Mouse (Mus musculus): ENCODE measurements around the gene Msx3. TPM values are rescaled to one million over a fixed set of nuclear protein-coding genes. Genes with fewer than 3 reads are reported as not detected.

Gene Msx3
- polyA plus RNA-seq (2014; fragmentation: Nextera tagmentation; extraction: Ambion mirVana), result 0.93 and 1.2 TPM in 2 replicates

DNA sequence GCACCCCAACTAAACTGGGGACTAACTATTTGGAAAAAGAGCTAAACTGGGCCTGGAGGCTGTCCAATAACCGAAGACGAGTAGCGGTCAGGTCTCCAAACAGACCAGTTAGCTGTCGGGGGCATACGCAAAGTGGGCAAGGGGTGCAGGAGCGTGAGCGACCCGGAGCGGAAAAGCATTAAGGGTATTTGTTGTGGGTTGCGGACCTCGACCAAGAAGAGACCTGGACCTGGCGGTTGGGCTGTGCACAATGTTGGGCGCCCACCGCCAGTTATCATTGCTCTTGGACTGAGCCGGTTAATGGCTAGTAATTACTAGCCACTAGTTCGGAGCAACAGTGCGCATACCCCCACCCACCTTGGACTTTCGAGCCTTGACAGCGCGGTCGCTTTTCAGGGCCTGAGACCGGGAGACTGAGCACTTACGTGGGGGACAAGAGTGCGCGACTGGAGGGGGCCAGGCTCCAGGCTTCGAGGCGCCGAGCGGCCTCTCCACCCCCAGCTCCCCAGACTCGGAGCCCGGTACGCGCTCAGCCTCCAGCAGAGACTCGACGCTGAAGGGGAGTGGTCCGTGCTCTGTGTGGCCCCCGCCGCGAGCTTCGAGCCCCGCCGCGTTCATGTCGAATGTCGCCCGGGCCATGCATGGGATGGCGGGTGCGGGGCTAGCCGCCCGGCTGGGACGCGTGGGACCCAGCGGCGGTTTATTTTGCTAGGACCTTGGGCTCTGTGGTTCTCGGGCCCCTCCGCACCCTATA is at the start of gene Msx3:
TSS of gene Msx3 (minus strand) at position 729 of the 754 bp plus-strand sequence.
- Histone ChIP-seq H3K9me3 (replicated peaks; ENCODE audit: control insufficient read depth, low read length) (no peaks in the 10 kb centered on the region), H3K4me3 (ENCODE audit: low read depth, low read length) (peak within 1 kb of the TSS; percentile 33), H3K36me3 (ENCODE audit: control insufficient read depth, insufficient read depth, low read length) (no peaks in the 10 kb centered on the region), H3K27ac (ENCODE audit: low read depth, low read length) (no peak within 1 kb of the TSS), H3K27me3 (replicated peaks; ENCODE audit: control insufficient read depth, insufficient read depth, low read length) (peaks cover 84% of the 10 kb centered on the region), H3K4me1 (ENCODE audit: control insufficient read depth, insufficient read depth, low read length) (peaks cover 15% of the 10 kb centered on the region), H3K9ac (ENCODE audit: low read length) (peak within 1 kb of the TSS; percentile 43), H3K4me2 (ENCODE audit: low read length) (peak within 1 kb of the TSS; percentile 65)
- under 1% methylated on average over 56 of the region's 56 CpGs for WGBS
- no peak for DNase-seq (ENCODE audit: low spot score)
- ATAC-seq, result peak; percentile 2

DNA sequence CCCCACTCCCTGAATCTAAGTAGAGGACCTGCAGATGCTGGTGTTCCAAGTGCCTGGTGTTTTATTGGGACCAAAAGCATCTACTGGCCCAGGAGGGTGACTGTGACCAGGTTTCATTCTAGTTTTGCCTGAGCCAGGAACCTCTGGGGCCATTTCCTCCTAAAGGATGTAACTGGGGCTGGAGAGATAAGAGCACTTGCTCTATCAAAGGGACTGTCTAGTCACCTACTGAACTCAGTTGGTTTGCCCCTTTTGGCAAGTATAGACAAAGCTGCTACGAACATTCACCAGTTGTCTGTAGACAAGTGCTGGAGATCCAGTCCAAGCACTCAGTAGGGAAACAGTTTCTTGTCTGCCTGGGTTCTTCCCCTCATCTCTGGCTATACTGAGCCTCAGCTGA is 49.6 kb upstream of the Msx3 start:
- H3K4me2 ChIP-seq (ENCODE audit: low read length), result no peak overlapping the region
- H3K9me3 ChIP-seq (replicated peaks; ENCODE audit: control insufficient read depth, low read length), result no peaks in the 10 kb centered on the region
- no peak overlapping the region for H3K27ac ChIP-seq (ENCODE audit: low read depth, low read length)
- H3K4me3 ChIP-seq (ENCODE audit: low read depth, low read length), result no peak overlapping the region
- no peak overlapping the region for H3K9ac ChIP-seq (ENCODE audit: low read length)
- no peak for ATAC-seq
- H3K36me3 ChIP-seq (ENCODE audit: control insufficient read depth, insufficient read depth, low read length), result no peaks in the 10 kb centered on the region
- no peaks in the 10 kb centered on the region for H3K27me3 ChIP-seq (replicated peaks; ENCODE audit: control insufficient read depth, insufficient read depth, low read length)
- no peak for DNase-seq (ENCODE audit: low spot score)
- WGBS, result 92% methylated on average over 1 of the region's 1 CpGs
- H3K4me1 ChIP-seq (ENCODE audit: control insufficient read depth, insufficient read depth, low read length), result no peaks in the 10 kb centered on the region

DNA sequence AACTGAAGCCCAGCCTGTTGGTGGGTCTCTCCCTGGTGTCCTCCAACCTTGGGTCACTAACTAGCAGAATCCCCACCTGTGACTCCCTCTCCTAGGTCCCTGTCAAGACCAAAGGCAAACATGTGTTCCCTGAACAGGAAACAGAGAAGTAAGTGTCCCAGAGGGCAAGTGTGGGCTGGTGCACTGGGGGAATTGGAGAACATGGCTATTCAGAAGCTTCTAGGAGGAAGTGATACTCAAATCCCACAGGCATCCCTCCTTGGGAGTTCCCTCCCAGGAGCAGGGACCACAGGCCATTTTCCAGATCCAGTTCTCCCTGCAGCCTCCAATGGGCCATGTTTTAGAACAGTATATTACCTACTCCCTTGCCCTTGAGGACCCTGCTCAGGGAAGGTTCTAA is 47.2 kb upstream of the Msx3 start:
- H3K27ac ChIP-seq (ENCODE audit: low read depth, low read length), result no peak overlapping the region
- no peaks in the 10 kb centered on the region for H3K4me1 ChIP-seq (ENCODE audit: control insufficient read depth, insufficient read depth, low read length)
- H3K27me3 ChIP-seq (replicated peaks; ENCODE audit: control insufficient read depth, insufficient read depth, low read length), result no peaks in the 10 kb centered on the region
- no peaks in the 10 kb centered on the region for H3K36me3 ChIP-seq (ENCODE audit: control insufficient read depth, insufficient read depth, low read length)
- H3K4me3 ChIP-seq (ENCODE audit: low read depth, low read length), result no peak overlapping the region
- no peak overlapping the region for H3K9ac ChIP-seq (ENCODE audit: low read length)
- H3K9me3 ChIP-seq (replicated peaks; ENCODE audit: control insufficient read depth, low read length), result no peaks in the 10 kb centered on the region
- ATAC-seq (no peak), DNase-seq (ENCODE audit: low spot score) (no peak)
- no peak overlapping the region for H3K4me2 ChIP-seq (ENCODE audit: low read length)

DNA sequence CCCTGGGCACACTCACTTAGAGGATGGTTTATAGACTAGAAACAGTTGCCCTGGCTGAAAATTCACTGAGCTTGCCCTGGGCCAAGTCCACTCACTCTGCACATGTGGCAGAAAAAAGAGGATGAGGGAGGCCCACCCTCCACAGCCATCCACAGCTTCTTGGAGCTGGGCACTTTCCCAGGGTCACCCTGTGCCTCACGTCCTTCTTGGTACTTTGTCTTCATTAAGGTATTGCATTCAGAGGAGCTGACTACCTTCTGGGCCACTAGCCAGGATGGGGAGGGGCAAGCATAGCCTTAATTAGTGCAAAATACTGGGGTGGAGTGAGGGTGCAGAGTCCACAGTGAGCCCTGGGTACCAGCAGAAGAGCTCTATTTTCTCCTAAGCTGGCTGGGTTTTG is 46.7 kb upstream of the Msx3 start:
- Histone ChIP-seq H3K36me3 (ENCODE audit: control insufficient read depth, insufficient read depth, low read length) (no peaks in the 10 kb centered on the region), H3K4me3 (ENCODE audit: low read depth, low read length) (no peak overlapping the region), H3K9me3 (replicated peaks; ENCODE audit: control insufficient read depth, low read length) (no peaks in the 10 kb centered on the region), H3K4me1 (ENCODE audit: control insufficient read depth, insufficient read depth, low read length) (no peaks in the 10 kb centered on the region), H3K27ac (ENCODE audit: low read depth, low read length) (no peak overlapping the region), H3K9ac (ENCODE audit: low read length) (no peak overlapping the region), H3K4me2 (ENCODE audit: low read length) (no peak overlapping the region), H3K27me3 (replicated peaks; ENCODE audit: control insufficient read depth, insufficient read depth, low read length) (no peaks in the 10 kb centered on the region)
- ATAC-seq, result no peak
- DNase-seq (ENCODE audit: low spot score), result no peak
- 21% methylated on average over 1 of the region's 1 CpGs for WGBS

DNA sequence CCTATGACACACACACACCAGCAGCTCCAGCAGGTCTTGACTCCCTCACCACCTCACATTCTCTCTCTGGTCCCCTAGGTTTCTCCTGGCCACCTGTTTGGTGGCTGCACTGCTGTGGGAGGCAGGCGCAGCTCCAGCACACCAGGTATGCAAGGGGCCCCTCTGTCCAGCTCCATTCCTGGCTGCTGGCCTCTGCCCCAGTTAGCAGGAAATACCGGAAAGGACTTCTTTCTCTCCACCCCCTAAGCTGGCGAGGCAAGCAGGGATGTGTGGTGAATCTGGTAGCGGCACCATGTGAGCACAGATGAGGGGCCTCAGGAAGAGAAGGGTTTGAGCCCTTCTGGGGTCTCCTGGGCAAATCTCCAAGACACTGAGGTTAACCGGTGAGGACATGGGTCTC is 46.1 kb upstream of the Msx3 start:
- DNase-seq (ENCODE audit: low spot score) (no peak), ATAC-seq (no peak)
- Histone ChIP-seq H3K9me3 (replicated peaks; ENCODE audit: control insufficient read depth, low read length) (no peaks in the 10 kb centered on the region), H3K4me3 (ENCODE audit: low read depth, low read length) (no peak overlapping the region), H3K36me3 (ENCODE audit: control insufficient read depth, insufficient read depth, low read length) (no peaks in the 10 kb centered on the region), H3K4me1 (ENCODE audit: control insufficient read depth, insufficient read depth, low read length) (no peaks in the 10 kb centered on the region), H3K27me3 (replicated peaks; ENCODE audit: control insufficient read depth, insufficient read depth, low read length) (no peaks in the 10 kb centered on the region), H3K9ac (ENCODE audit: low read length) (no peak overlapping the region), H3K27ac (ENCODE audit: low read depth, low read length) (no peak overlapping the region), H3K4me2 (ENCODE audit: low read length) (no peak overlapping the region)
- 73% methylated on average over 5 of the region's 5 CpGs for WGBS

DNA sequence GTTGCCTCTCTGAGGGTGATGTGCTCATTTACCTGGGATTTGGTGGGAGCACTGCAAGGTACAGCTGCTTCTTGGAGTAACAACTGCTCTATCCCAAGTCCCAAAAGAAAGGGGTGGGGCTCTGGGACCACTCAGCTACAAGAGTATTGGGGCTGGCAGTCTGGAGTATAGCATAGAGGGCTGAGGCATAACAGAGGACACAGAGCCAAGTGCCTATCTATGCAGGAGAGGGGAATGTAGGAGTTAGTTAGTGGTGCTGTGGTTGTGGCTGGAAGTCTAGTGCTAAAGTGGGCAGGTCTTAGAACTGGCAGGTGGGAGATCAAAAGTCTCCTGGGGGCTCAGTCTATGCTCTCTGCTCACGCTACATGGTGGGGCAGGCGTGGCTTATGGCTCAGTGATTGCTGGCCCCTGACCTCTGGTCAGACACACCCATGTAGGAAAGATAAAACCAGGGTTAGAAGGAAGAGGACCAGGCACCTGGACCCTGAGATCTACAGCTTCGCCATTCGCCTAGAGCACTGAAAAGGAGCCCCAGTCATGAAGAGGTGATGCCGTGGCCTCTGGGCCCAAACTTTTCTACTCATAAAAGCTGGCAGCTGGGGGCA is 44.1 kb upstream of the Msx3 start, which contains the start of gene Prap1:
TSS of gene Prap1 (plus strand) at position 472 of the 605 bp plus-strand sequence.
- 68% methylated on average over 5 of the region's 5 CpGs for WGBS
- Histone ChIP-seq H3K27ac (ENCODE audit: low read depth, low read length) (no peak within 1 kb of the TSS), H3K9ac (ENCODE audit: low read length) (no peak within 1 kb of the TSS), H3K9me3 (replicated peaks; ENCODE audit: control insufficient read depth, low read length) (no peaks in the 10 kb centered on the region), H3K36me3 (ENCODE audit: control insufficient read depth, insufficient read depth, low read length) (no peaks in the 10 kb centered on the region), H3K4me2 (ENCODE audit: low read length) (no peak within 1 kb of the TSS), H3K4me1 (ENCODE audit: control insufficient read depth, insufficient read depth, low read length) (no peaks in the 10 kb centered on the region), H3K4me3 (ENCODE audit: low read depth, low read length) (no peak within 1 kb of the TSS), H3K27me3 (replicated peaks; ENCODE audit: control insufficient read depth, insufficient read depth, low read length) (no peaks in the 10 kb centered on the region)
- ATAC-seq (no peak), DNase-seq (ENCODE audit: low spot score) (no peak)

DNA sequence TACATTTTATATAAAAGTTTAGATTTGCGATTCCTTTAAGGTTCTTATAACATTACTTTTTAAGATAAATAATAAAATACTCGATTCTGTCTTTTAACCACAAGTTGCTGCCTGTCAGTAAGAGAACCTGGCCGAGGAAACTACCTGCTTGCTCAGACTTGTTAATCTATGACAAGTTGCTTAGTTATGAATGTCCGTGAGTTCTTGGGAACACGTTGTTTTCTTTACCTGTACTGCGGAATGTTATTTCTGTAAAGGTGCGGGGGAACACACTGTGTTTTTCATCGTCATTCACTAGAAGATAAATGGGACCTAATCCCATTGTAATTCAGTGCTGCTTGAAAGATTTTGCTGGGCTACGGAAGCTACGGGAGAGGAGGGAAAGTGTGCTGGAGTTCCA is 41.7 kb upstream of the Msx3 start:
- 69% methylated on average over 10 of the region's 10 CpGs for WGBS
- no peak for ATAC-seq

DNA sequence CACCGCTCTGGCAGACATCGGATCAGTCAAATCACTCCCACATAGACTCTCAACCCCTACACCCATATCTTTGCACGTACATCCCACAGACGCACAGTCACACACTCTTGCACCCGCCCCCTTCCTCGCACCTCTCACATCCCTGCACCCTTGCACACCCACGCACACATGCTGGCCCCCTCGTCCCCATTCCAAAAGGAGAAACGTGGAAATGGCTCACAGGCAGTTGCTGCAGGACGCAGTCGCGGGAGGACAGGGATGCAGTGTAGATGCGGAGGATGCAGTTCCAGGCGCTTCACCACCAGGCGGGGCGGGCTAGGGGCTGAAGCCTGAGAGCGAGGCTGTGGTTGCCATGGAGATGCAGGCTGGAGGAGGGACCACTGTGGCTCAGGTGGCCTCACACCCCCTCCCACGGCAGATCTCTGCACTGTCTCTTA is 33.4 kb upstream of the Msx3 start, which contains the start of gene Caly:
TSS of gene Caly (minus strand) at position 307 of the 437 bp plus-strand sequence.
- Histone ChIP-seq H3K36me3 (ENCODE audit: control insufficient read depth, insufficient read depth, low read length) (no peaks in the 10 kb centered on the region), H3K9ac (ENCODE audit: low read length) (peak within 1 kb of the TSS; percentile 69), H3K4me1 (ENCODE audit: control insufficient read depth, insufficient read depth, low read length) (peaks cover 24% of the 10 kb centered on the region), H3K4me3 (ENCODE audit: low read depth, low read length) (peak within 1 kb of the TSS; percentile 38), H3K4me2 (ENCODE audit: low read length) (peak within 1 kb of the TSS; percentile 70), H3K27me3 (replicated peaks; ENCODE audit: control insufficient read depth, insufficient read depth, low read length) (peaks cover 9% of the 10 kb centered on the region; the same call in 1 of the 2 replicates), H3K27ac (ENCODE audit: low read depth, low read length) (peak within 1 kb of the TSS; percentile 85), H3K9me3 (replicated peaks; ENCODE audit: control insufficient read depth, low read length) (no peaks in the 10 kb centered on the region)
- ATAC-seq, result peak; percentile 85
- DNase-seq (ENCODE audit: low spot score), result peak; percentile 94
- 3% methylated on average over 18 of the region's 18 CpGs for WGBS

More for the DNA sequence above, 41.7 kb upstream of the Msx3 start:
- H3K9ac ChIP-seq (ENCODE audit: low read length), result no peak overlapping the region
- no peaks in the 10 kb centered on the region for H3K9me3 ChIP-seq (replicated peaks; ENCODE audit: control insufficient read depth, low read length)
- DNase-seq (ENCODE audit: low spot score), result no peak
- H3K4me1 ChIP-seq (ENCODE audit: control insufficient read depth, insufficient read depth, low read length), result no peaks in the 10 kb centered on the region
- H3K27ac ChIP-seq (ENCODE audit: low read depth, low read length), result no peak overlapping the region
- no peak overlapping the region for H3K4me3 ChIP-seq (ENCODE audit: low read depth, low read length)
- H3K27me3 ChIP-seq (replicated peaks; ENCODE audit: control insufficient read depth, insufficient read depth, low read length), result no peaks in the 10 kb centered on the region
- H3K4me2 ChIP-seq (ENCODE audit: low read length), result no peak overlapping the region
- H3K36me3 ChIP-seq (ENCODE audit: control insufficient read depth, insufficient read depth, low read length), result no peaks in the 10 kb centered on the region

Data from forebrain, embryonic 14.5 days (tissue).